30 mouse cellular contexts compared by ENCODE assay signal in genomic region chr11:109102646-109103045, GRCm38 (mm10). TPM values are rescaled to one million over a fixed set of nuclear protein-coding genes. Genes with fewer than 3 reads are reported as not detected.
"Had no signal": no experiment of that assay in that cellular context is flagged by ENCODE, and none has a peak within 500 bp of the region (broad histone marks: within the 10 kb centered on the region; RNA-seq: fewer than 3 reads in every experiment).

No protein-coding gene starts in this region.

- H3K4me3 ChIP-seq: gastrocnemius, adult 2 months; heart, adult 2 months; heart, embryonic 12.5 days; hindbrain, embryonic 10.5 days; hindbrain, embryonic 12.5 days; kidney, embryonic 15.5 days; left cerebral cortex, adult 2 months; limb, embryonic 10.5 days; limb, embryonic 12.5 days; liver, embryonic 13.5 days had no signal

- H3K9me3 ChIP-seq: heart, embryonic 12.5 days; hindbrain, embryonic 10.5 days; hindbrain, embryonic 12.5 days; kidney, embryonic 15.5 days; limb, embryonic 10.5 days; limb, embryonic 12.5 days; liver, embryonic 13.5 days had no signal

- H3K9ac ChIP-seq: heart, embryonic 12.5 days; hindbrain, embryonic 12.5 days; hindbrain, embryonic 14.5 days; kidney, embryonic 15.5 days; limb, embryonic 12.5 days; liver, embryonic 13.5 days had no signal

- H3K36me3 ChIP-seq: heart, embryonic 12.5 days; hindbrain, embryonic 10.5 days; hindbrain, embryonic 12.5 days; kidney, embryonic 15.5 days; limb, embryonic 10.5 days; limb, embryonic 12.5 days; liver, embryonic 13.5 days had no signal

- H3K4me1 ChIP-seq: liver, embryonic 13.5 days had no signal

- H3K4me2 ChIP-seq: heart, embryonic 12.5 days; hindbrain, embryonic 12.5 days; hindbrain, embryonic 14.5 days; kidney, embryonic 15.5 days; limb, embryonic 12.5 days; liver, embryonic 11.5 days; liver, embryonic 13.5 days had no signal

- ATAC-seq: hindbrain, embryonic 16.5 days; inflammation-experienced regulatory T-cells, adult 6 months had no signal

- H3K27me3 ChIP-seq: hindbrain, embryonic 12.5 days; kidney, embryonic 15.5 days; limb, embryonic 12.5 days; liver, embryonic 13.5 days had no signal

- DNase-seq: gastrocnemius, adult 2 months; gastrocnemius, postnatal 10 days; gastrocnemius, postnatal 25 days; heart, adult 2 months; heart, postnatal 10 days; heart, postnatal 4 days; kidney, adult 11 months; kidney, adult 2 months; kidney, adult 9 months; kidney, postnatal 14 days; kidney, postnatal 36 days; liver; liver, embryonic 13.5 days had no signal

- H3K27ac ChIP-seq: gastrocnemius, adult 2 months; heart, adult 2 months; hindbrain, embryonic 12.5 days; hindbrain, embryonic 14.5 days; kidney, embryonic 15.5 days; kidney, postnatal 0 days; left cerebral cortex, adult 2 months; limb, embryonic 10.5 days; limb, embryonic 12.5 days; liver, embryonic 13.5 days had no signal

RNA-seq across cellular contexts. Expression of gene E030025P04Rik, which starts 41.5 kb away (rescaled TPM):
- polyA plus RNA-seq: frontal cortex, adult 2 months; heart, adult 2 months; heart, embryonic 12.5 days; heart, embryonic 14.5 days; heart, embryonic 16.5 days; hindbrain, embryonic 10.5 days; hindbrain, embryonic 12.5 days; hindbrain, embryonic 14.5 days; hindbrain, embryonic 16.5 days; inflammation-experienced regulatory T-cells, adult 6 months; kidney, adult 2 months; kidney, embryonic 15.5 days; kidney, postnatal 0 days; large intestine, adult 2 months; limb, embryonic 10.5 days; limb, embryonic 12.5 days; limb, embryonic 14.5 days; liver, embryonic 11.5 days; liver, embryonic 13.5 days had no signal
